Mouse (Mus musculus) liver, embryonic 15.5 days (tissue): Measurements from ENCODE around the gene Xrcc4. TPM values are rescaled to one million over a fixed set of nuclear protein-coding genes. Genes with fewer than 3 reads are reported as not detected.

ENCODE experiments used
- ATAC-seq: fragments of 200-750 bp; cut with Nextera tagmentation; 2 replicates; pipeline ENCODE4 v1.8.0; 2017; ENCODE audit warnings: moderate number of reproducible peaks, mild to moderate bottlenecking, moderate library complexity; ENCODE audit not compliant: insufficient read depth
- H3K27ac ChIP-seq: fragments of 300-500 bp; sonication (generic); replicated peaks from 2 replicates; pipeline ENCODE4 v1.5.1; 2015; ENCODE audit warnings: mild to moderate bottlenecking, inconsistent platforms
- H3K27me3 ChIP-seq: fragments of 300-500 bp; sonication (generic); 2 replicates; pipeline ENCODE4 v1.6.1; 2015; ENCODE audit warnings: mild to moderate bottlenecking, inconsistent platforms
- H3K36me3 ChIP-seq: fragments of 300-500 bp; sonication (generic); replicated peaks from 2 replicates; pipeline ENCODE4 v1.6.1; 2015; ENCODE audit warnings: moderate library complexity, mild to moderate bottlenecking, inconsistent platforms
- H3K4me1 ChIP-seq: fragments of 300-500 bp; sonication (generic); replicated peaks from 2 replicates; pipeline ENCODE4 v1.6.1; 2015; ENCODE audit warnings: inconsistent platforms
- H3K4me2 ChIP-seq: fragments of 300-500 bp; sonication (generic); 2 replicates; pipeline ENCODE4 v1.6.1; 2015; ENCODE audit warnings: moderate library complexity, mild to moderate bottlenecking, inconsistent platforms
- H3K4me3 ChIP-seq: fragments of 300-500 bp; sonication (generic); replicated peaks from 2 replicates; pipeline ENCODE4 v1.5.1; 2015; ENCODE audit warnings: mild to moderate bottlenecking, inconsistent platforms
- H3K9ac ChIP-seq: fragments of 300-500 bp; sonication (generic); 2 replicates; pipeline ENCODE4 v1.6.1; 2015; ENCODE audit warnings: moderate library complexity, mild to moderate bottlenecking, inconsistent platforms
- H3K9me3 ChIP-seq: fragments of 300-500 bp; sonication (generic); replicated peaks from 2 replicates; pipeline ENCODE4 v1.6.1; 2016; ENCODE audit warnings: inconsistent platforms
- WGBS: fragments of 180-500 bp; shearing (Covaris S2); methylation state at CpG from one replicate; pipeline ENCODE4 v1.1.7; 2015; ENCODE audit warnings: mixed read lengths; ENCODE audit not compliant: insufficient replicate concordance; 5-methylcytosine and 5-hydroxymethylcytosine counted together
- polyA plus RNA-seq: library from polyadenylated mRNA; unstranded; fragments of >200 nt; fragmentation: Nextera tagmentation; extraction: Ambion mirVana; gene quantifications from 2 replicates; pipeline ENCODE4 v1.2.1, GENCODE M21; 2015

Gene Xrcc4
- polyA plus RNA-seq, 1 experiment from 2014 or later: 5.1 TPM

DNA sequence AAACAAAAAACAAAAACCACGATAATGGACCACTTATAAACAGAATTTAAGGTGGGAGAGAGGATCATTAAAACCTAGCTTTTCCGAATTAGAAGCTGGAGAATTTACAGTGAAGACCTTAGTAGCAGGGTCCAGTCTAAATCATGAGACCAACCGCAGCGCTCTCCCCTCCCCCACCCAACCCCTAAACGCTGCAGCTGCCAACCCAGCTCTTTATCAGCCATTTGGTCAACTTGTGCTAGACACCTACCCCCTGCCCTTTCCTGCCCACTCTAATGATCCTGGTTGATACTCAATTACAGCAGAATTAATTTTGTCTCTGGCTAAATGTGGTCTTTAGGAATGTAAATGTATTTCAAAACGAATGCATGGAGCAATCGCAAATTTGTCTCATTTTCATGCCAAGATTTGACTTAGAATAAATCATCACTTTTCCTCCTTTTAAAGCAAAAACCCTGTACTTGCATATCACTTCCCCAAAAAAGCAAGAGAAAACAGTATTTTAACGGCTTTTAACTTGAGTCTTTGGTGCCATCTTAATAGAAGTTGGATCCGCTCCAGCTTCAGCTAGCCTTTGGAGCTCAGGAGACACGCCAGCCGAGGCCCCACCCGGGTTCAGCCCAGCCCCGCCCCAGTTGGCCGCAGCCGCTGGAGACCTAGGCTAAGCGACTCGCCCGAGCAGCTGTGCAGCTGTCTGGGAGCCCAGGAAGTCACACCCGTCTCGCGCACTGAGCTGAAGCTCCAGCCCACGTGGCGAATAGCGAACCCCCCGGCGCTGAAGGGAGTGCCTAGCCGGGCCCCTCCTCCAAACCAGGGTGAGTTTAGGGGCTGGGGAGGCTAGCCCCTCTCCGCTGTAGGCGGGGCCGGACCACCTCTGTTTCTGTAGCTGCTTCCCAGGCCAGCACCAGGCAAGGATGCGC is 350.4 kb downstream of the Xrcc4 start:
- peaks cover 58% of the 10 kb centered on the region for H3K27me3 ChIP-seq
- peak overlapping the region; percentile 78 for H3K4me2 ChIP-seq
- peaks cover 13% of the 10 kb centered on the region; the same call in 1 of the 2 replicates for H3K4me1 ChIP-seq
- H3K9me3 ChIP-seq: no peaks in the 10 kb centered on the region
- H3K9ac ChIP-seq: 0 out of 2 replicates have a peak overlapping the region, but pooled peaks have one; percentile 25
- H3K4me3 ChIP-seq: peak overlapping the region; percentile 59
- no peak overlapping the region; the same call in 1 of the 2 replicates for H3K27ac ChIP-seq
- ATAC-seq: peak; percentile 75
- 2% methylated on average over 31 of the region's 31 CpGs for WGBS
- H3K36me3 ChIP-seq: no peaks in the 10 kb centered on the region

DNA sequence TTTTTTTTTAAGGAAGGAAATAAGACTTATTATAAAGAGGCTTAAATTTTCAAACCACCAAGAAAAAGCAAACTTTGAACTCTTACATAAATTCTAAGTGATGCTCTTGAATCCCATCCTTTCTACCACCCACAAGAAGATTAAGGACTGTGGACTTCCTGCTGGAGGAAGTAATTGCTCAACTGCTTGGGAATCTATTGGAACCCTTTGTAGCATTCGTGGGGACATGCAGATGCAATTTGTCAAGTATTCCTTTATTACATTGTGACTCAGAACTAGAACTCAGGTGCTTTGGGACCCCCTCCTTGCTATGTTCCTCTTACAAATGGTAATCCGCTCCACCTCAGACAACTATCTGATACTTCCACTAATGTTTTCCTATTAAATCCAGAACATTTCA is 351.1 kb downstream of the Xrcc4 start:
- Histone ChIP-seq H3K27me3 (peaks cover 50% of the 10 kb centered on the region), H3K36me3 (no peaks in the 10 kb centered on the region), H3K4me1 (peaks cover 13% of the 10 kb centered on the region; the same call in 1 of the 2 replicates), H3K9me3 (no peaks in the 10 kb centered on the region), H3K4me2 (no peak overlapping the region), H3K4me3 (no peak overlapping the region), H3K9ac (no peak overlapping the region), H3K27ac (no peak overlapping the region)
- WGBS: 33% methylated on average over 2 of the region's 2 CpGs
- no peak for ATAC-seq

DNA sequence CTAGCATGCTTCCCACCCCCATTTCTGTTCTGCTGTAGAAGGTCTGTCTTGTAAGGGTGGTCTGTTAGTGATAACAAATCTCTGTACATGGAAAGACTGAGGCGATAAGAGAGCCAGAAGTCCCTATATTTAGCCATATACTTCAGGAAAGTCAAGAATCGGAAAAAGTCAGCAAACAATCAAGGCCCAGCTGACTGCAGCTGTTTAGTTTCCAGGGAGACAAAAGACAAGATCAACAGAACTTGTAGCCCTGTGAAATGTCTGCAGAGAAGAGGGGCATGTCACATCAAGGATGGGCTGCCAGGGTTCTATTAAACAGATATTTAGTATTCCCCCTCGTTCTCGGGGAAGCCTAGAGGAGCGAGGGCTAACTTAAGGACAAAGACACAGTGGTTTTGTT is 354.3 kb downstream of the Xrcc4 start:
- Histone ChIP-seq H3K36me3 (no peaks in the 10 kb centered on the region), H3K27me3 (peaks cover 19% of the 10 kb centered on the region), H3K9me3 (no peaks in the 10 kb centered on the region), H3K4me3 (no peak overlapping the region), H3K4me2 (no peak overlapping the region), H3K4me1 (peaks cover 6% of the 10 kb centered on the region; the same call in 1 of the 2 replicates), H3K27ac (no peak overlapping the region), H3K9ac (no peak overlapping the region)
- 52% methylated on average over 5 of the region's 5 CpGs for WGBS
- no peak for ATAC-seq

DNA sequence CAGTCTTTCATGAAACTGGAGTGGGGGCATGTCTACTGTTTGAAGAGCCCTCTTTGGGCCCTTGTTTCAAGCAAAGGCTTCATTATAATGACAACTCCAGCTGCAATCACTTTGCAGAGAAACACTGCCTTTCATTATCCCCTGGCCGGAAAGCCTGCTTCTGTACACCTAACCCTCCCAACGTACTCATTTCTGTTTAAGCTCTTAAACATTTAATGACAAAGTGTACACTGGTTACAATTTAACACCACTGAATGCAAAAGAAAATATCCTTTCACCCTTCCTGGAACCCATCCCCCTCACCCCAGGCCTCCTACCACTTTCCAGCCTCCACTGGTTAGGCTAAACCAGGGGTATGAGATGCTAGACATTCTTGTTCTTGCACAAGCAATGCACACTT is 362.9 kb downstream of the Xrcc4 start:
- ATAC-seq: no peak
- H3K9ac ChIP-seq: no peak overlapping the region
- 59% methylated on average over 2 of the region's 2 CpGs for whole genome bisulfite sequencing
- H3K27me3 ChIP-seq: no peaks in the 10 kb centered on the region
- no peak overlapping the region for H3K4me2 ChIP-seq
- H3K9me3 ChIP-seq: no peaks in the 10 kb centered on the region
- no peak overlapping the region for H3K27ac ChIP-seq
- no peak overlapping the region for H3K4me3 ChIP-seq
- H3K36me3 ChIP-seq: no peaks in the 10 kb centered on the region
- H3K4me1 ChIP-seq: no peaks in the 10 kb centered on the region

Other genes with a start within 250 kb of the Xrcc4 start
- 17.0 and 18.2 TPM in 2 replicates for gene Tmem167, start 485 bp downstream of the Xrcc4 start, polyA plus RNA-seq